Comparison of ENCODE assay signal across 8 mouse cellular contexts in genomic region chr12:4037511-4037910, GRCm38 (mm10). TPM values are rescaled to one million over a fixed set of nuclear protein-coding genes. Genes with fewer than 3 reads are reported as not detected.
DNase-seq lines count a peak whose midpoint lies in the region; ATAC-seq and TF ChIP-seq lines count a peak whose summit lies in the region.

No protein-coding gene starts in this region.

- DNase-seq in heart, embryonic 10.5 days (ENCODE audit: low spot score), result no peak
- DNase-seq in heart, adult 11 months, result no peak
- peak; percentile 43 for DNase-seq in right cerebral cortex, adult 18-20 months
- no peak for DNase-seq in right cerebral cortex, postnatal 4 days
- no peak for DNase-seq in stomach, postnatal 0 days (ENCODE audit: low spot score)
- no peak for DNase-seq in adrenal gland, postnatal 10 days

- H3K27ac ChIP-seq in heart, embryonic 10.5 days, result peak overlapping the region; percentile 93; the same call in 1 of the 2 replicates
- no peak overlapping the region for H3K27ac ChIP-seq in limb, embryonic 13.5 days
- no peak overlapping the region for H3K27ac ChIP-seq in stomach, postnatal 0 days (replicated peaks)

- 24% methylated on average over 5 of the region's 5 CpGs for WGBS in heart, embryonic 10.5 days
- 17% methylated on average over 5 of the region's 5 CpGs for WGBS in limb, embryonic 13.5 days
- WGBS in stomach, postnatal 0 days, result 35% methylated on average over 5 of the region's 5 CpGs

- peaks cover 55% of the 10 kb centered on the region for H3K4me1 ChIP-seq in heart, embryonic 10.5 days
- H3K4me1 ChIP-seq in limb, embryonic 13.5 days, result peaks cover 15% of the 10 kb centered on the region
- peaks cover 2% of the 10 kb centered on the region; the same call in 1 of the 2 replicates for H3K4me1 ChIP-seq in stomach, postnatal 0 days (replicated peaks; ENCODE audit: control insufficient read depth, insufficient read depth)

- no peaks in the 10 kb centered on the region for H3K9me3 ChIP-seq in heart, embryonic 10.5 days
- no peaks in the 10 kb centered on the region for H3K9me3 ChIP-seq in limb, embryonic 13.5 days
- H3K9me3 ChIP-seq in stomach, postnatal 0 days (ENCODE audit: control insufficient read depth, low read length), result no peaks in the 10 kb centered on the region

- no peaks in the 10 kb centered on the region for H3K36me3 ChIP-seq in heart, embryonic 10.5 days
- no peaks in the 10 kb centered on the region for H3K36me3 ChIP-seq in limb, embryonic 13.5 days
- H3K36me3 ChIP-seq in stomach, postnatal 0 days (ENCODE audit: control insufficient read depth, insufficient read depth, low read length), result no peaks in the 10 kb centered on the region

- H3K9ac ChIP-seq in limb, embryonic 13.5 days, result no peak overlapping the region
- no peak overlapping the region for H3K9ac ChIP-seq in stomach, postnatal 0 days (ENCODE audit: low read length)

- no peak for ATAC-seq in limb, embryonic 13.5 days (ENCODE audit: low FRiP score, low read depth)
- ATAC-seq in stomach, postnatal 0 days (ENCODE audit: low FRiP score, low TSS enrichment), result no peak
- no peak for ATAC-seq in megakaryocyte-erythroid progenitor cell, adult 5-6 weeks (replicated peaks; ENCODE audit: low FRiP score, low TSS enrichment, poor library complexity, severe bottlenecking)

- peak overlapping the region; percentile 93 for H3K4me2 ChIP-seq in limb, embryonic 13.5 days (replicated peaks)
- H3K4me2 ChIP-seq in stomach, postnatal 0 days (replicated peaks; ENCODE audit: low read depth), result peak overlapping the region; percentile 99

- TF ChIP-seq EP300 in stomach, postnatal 0 days (optimal IDR thresholded peaks at IDR 0.05), result no peak

- H3K4me3 ChIP-seq in heart, embryonic 10.5 days, result peak overlapping the region; percentile 86
- H3K4me3 ChIP-seq in limb, embryonic 13.5 days, result peak overlapping the region; percentile 78
- 0 out of 2 replicates have a peak overlapping the region, but pooled peaks have one; percentile 62 for H3K4me3 ChIP-seq in stomach, postnatal 0 days (ENCODE audit: low read depth, low read length)

- peaks cover 19% of the 10 kb centered on the region for H3K27me3 ChIP-seq in heart, embryonic 10.5 days (ENCODE audit: insufficient read depth, poor library complexity, severe bottlenecking)
- H3K27me3 ChIP-seq in limb, embryonic 13.5 days, result peaks cover 5% of the 10 kb centered on the region; the same call in 1 of the 2 replicates
- no peaks in the 10 kb centered on the region for H3K27me3 ChIP-seq in stomach, postnatal 0 days (ENCODE audit: control insufficient read depth, insufficient read depth, low read length)

- TF ChIP-seq CTCF in stomach, postnatal 0 days (IDR thresholded peaks at IDR 0.05; ENCODE audit: low read depth), result no peak

RNA-seq across cellular contexts. Expression of gene Efr3b, which starts 1.2 kb away (rescaled TPM):
- polyA plus RNA-seq in heart, embryonic 10.5 days (2016; fragmentation: Nextera tagmentation; extraction: Ambion mirVana), result 9.9 and 16.0 TPM in 2 replicates
- 6.0 and 6.2 TPM in 2 replicates for polyA plus RNA-seq in limb, embryonic 13.5 days (2015; fragmentation: Nextera tagmentation; extraction: Ambion mirVana)
- 0.76 and 0.99 TPM in 2 replicates for polyA plus RNA-seq in stomach, postnatal 0 days (2015; fragmentation: Nextera tagmentation; extraction: Ambion mirVana)
- 1 to 10 TPM; 3.9 to 6.7 TPM for total RNA-seq in adrenal gland, postnatal 10 days (2021)
- total RNA-seq in megakaryocyte-erythroid progenitor cell, adult 5-6 weeks (2014; fragmentation: Nextera tagmentation), result 0.02 and 0.99 TPM in 2 replicates
- 0.70 and 0.91 TPM in 2 replicates for total RNA-seq in megakaryocyte-erythroid progenitor cell, adult 5-6 weeks (2017)

RNA-seq across cellular contexts. Expression of gene Dnajc27, which starts 44.9 kb away (rescaled TPM):
- polyA plus RNA-seq in heart, embryonic 10.5 days (2016; fragmentation: Nextera tagmentation; extraction: Ambion mirVana), result 8.2 and 11.0 TPM in 2 replicates
- 9.1 and 9.5 TPM in 2 replicates for polyA plus RNA-seq in limb, embryonic 13.5 days (2015; fragmentation: Nextera tagmentation; extraction: Ambion mirVana)
- polyA plus RNA-seq in stomach, postnatal 0 days (2015; fragmentation: Nextera tagmentation; extraction: Ambion mirVana), result 1.6 and 1.7 TPM in 2 replicates
- total RNA-seq in adrenal gland, postnatal 10 days (2021), result 1 to 10 TPM; 4.7 to 6.9 TPM
- 10.8 and 11.8 TPM in 2 replicates for total RNA-seq in megakaryocyte-erythroid progenitor cell, adult 5-6 weeks (2014; fragmentation: Nextera tagmentation)
- 5.8 and 8.0 TPM in 2 replicates for total RNA-seq in megakaryocyte-erythroid progenitor cell, adult 5-6 weeks (2017)
